10 mouse cellular contexts compared by ENCODE assay signal in genomic region chr11:119048133-119048510, GRCm38 (mm10). TPM values are rescaled to one million over a fixed set of nuclear protein-coding genes. Genes with fewer than 3 reads are reported as not detected.
DNase-seq lines count a peak whose midpoint lies in the region; ATAC-seq lines count a peak whose summit lies in the region.
"Had no signal": no experiment of that assay in that cellular context is flagged by ENCODE, and none has a peak within 500 bp of the region (broad histone marks: within the 10 kb centered on the region; RNA-seq: fewer than 3 reads in every experiment).

No protein-coding gene starts in this region.

- WGBS in hindbrain, embryonic 10.5 days = under 1% methylated on average over 13 of the region's 13 CpGs
- under 1% methylated on average over 13 of the region's 13 CpGs for WGBS in hindbrain, embryonic 11.5 days
- WGBS in forebrain, embryonic 15.5 days = under 1% methylated on average over 13 of the region's 13 CpGs

- ATAC-seq in hindbrain, embryonic 11.5 days (ENCODE audit: low FRiP score) = no peak
- ATAC-seq in forebrain, embryonic 15.5 days (replicated peaks) = no peak
- 0 out of 2 replicates have a peak, but pooled peaks have one; percentile 23 for ATAC-seq in megakaryocyte-erythroid progenitor cell, adult 5-6 weeks (replicated peaks; ENCODE audit: low FRiP score, low TSS enrichment, poor library complexity, severe bottlenecking)

- no peak overlapping the region for H3K9ac ChIP-seq in hindbrain, embryonic 11.5 days (ENCODE audit: low read depth, low read length)
- no peak overlapping the region for H3K9ac ChIP-seq in forebrain, embryonic 15.5 days (replicated peaks)

- DNase-seq in hindbrain, embryonic 10.5 days (ENCODE audit: low spot score) = peak; percentile 41
- no peak for DNase-seq in hindbrain, embryonic 11.5 days (ENCODE audit: low spot score)
- DNase-seq in ES-CJ7 (ENCODE audit: low read depth, low spot score) = peak; percentile 74
- no peak for DNase-seq in left cerebral cortex, adult 8-10 months (ENCODE audit: low spot score in 2 of 2)
- DNase-seq in gastrocnemius, adult 8-10 months (ENCODE audit: low spot score in 2 of 2) = no peak
- DNase-seq in layer of hippocampus, adult 11-12 months (ENCODE audit: low spot score) = no peak
- DNase-seq: lung, postnatal 4 days; thymus, postnatal 14 days had no signal

- no peak overlapping the region for H3K27ac ChIP-seq in hindbrain, embryonic 10.5 days
- H3K27ac ChIP-seq in hindbrain, embryonic 11.5 days (ENCODE audit: low read depth, low read length) = no peak overlapping the region
- H3K27ac ChIP-seq in forebrain, embryonic 15.5 days (replicated peaks) = no peak overlapping the region

- no peaks in the 10 kb centered on the region for H3K36me3 ChIP-seq in hindbrain, embryonic 10.5 days
- no peaks in the 10 kb centered on the region for H3K36me3 ChIP-seq in hindbrain, embryonic 11.5 days (ENCODE audit: control insufficient read depth, insufficient read depth, low read length)
- no peaks in the 10 kb centered on the region for H3K36me3 ChIP-seq in forebrain, embryonic 15.5 days

- peaks cover 61% of the 10 kb centered on the region for H3K4me1 ChIP-seq in hindbrain, embryonic 10.5 days (replicated peaks)
- H3K4me1 ChIP-seq in hindbrain, embryonic 11.5 days (replicated peaks; ENCODE audit: control insufficient read depth, insufficient read depth, low read length) = peaks cover 18% of the 10 kb centered on the region
- H3K4me1 ChIP-seq in forebrain, embryonic 15.5 days = peaks cover 50% of the 10 kb centered on the region

- H3K9me3 ChIP-seq in hindbrain, embryonic 10.5 days = no peaks in the 10 kb centered on the region
- no peaks in the 10 kb centered on the region for H3K9me3 ChIP-seq in hindbrain, embryonic 11.5 days (ENCODE audit: control insufficient read depth, low read length)
- H3K9me3 ChIP-seq in forebrain, embryonic 15.5 days = no peaks in the 10 kb centered on the region

- H3K27me3 ChIP-seq in hindbrain, embryonic 10.5 days (ENCODE audit: insufficient read depth, poor library complexity, severe bottlenecking) = peaks cover 100% of the 10 kb centered on the region
- peaks cover 96% of the 10 kb centered on the region for H3K27me3 ChIP-seq in hindbrain, embryonic 11.5 days (ENCODE audit: control insufficient read depth, insufficient read depth, low read length)
- peaks cover 94% of the 10 kb centered on the region for H3K27me3 ChIP-seq in forebrain, embryonic 15.5 days

- peak overlapping the region; percentile 51 for H3K4me3 ChIP-seq in hindbrain, embryonic 10.5 days
- H3K4me3 ChIP-seq in hindbrain, embryonic 11.5 days (ENCODE audit: low read depth, low read length) = no peak overlapping the region
- H3K4me3 ChIP-seq in forebrain, embryonic 15.5 days = peak overlapping the region; percentile 3; the same call in 1 of the 2 replicates

- H3K4me2 ChIP-seq in hindbrain, embryonic 11.5 days (replicated peaks; ENCODE audit: low read depth, low read length) = no peak overlapping the region
- H3K4me2 ChIP-seq in forebrain, embryonic 15.5 days (replicated peaks) = peak overlapping the region; percentile 11; the same call in 1 of the 2 replicates

RNA-seq across cellular contexts. Expression of gene Cbx8, which starts 7.4 kb away (rescaled TPM):
- 11.2 and 13.0 TPM in 2 replicates for polyA plus RNA-seq in hindbrain, embryonic 10.5 days (2016; fragmentation: Nextera tagmentation; extraction: Ambion mirVana)
- 9.1 and 9.3 TPM in 2 replicates for polyA plus RNA-seq in hindbrain, embryonic 11.5 days (2014; fragmentation: Nextera tagmentation; extraction: Ambion mirVana)
- polyA plus RNA-seq in forebrain, embryonic 15.5 days (2015; fragmentation: Nextera tagmentation; extraction: Ambion mirVana) = 13.8 and 14.1 TPM in 2 replicates
- total RNA-seq in megakaryocyte-erythroid progenitor cell, adult 5-6 weeks (2014; fragmentation: Nextera tagmentation) = 1.3 and 2.2 TPM in 2 replicates
- 0.70 and 1.2 TPM in 2 replicates for total RNA-seq in megakaryocyte-erythroid progenitor cell, adult 5-6 weeks (2017)
- total RNA-seq in left cerebral cortex, adult 8-10 months (2022) = 10 to 100 TPM in 2 of 4 experiments, 1 to 10 TPM in 2; 7.1 to 16.7 (median 11.1) TPM
- total RNA-seq in gastrocnemius, adult 8-10 months (2022) = 1 to 10 TPM; 1.1 to 3.3 (median 2.5) TPM

RNA-seq across cellular contexts. Expression of gene Cbx2, which starts 25.4 kb away (rescaled TPM):
- 86.6 and 112 TPM in 2 replicates for polyA plus RNA-seq in hindbrain, embryonic 10.5 days (2016; fragmentation: Nextera tagmentation; extraction: Ambion mirVana)
- polyA plus RNA-seq in hindbrain, embryonic 11.5 days (2014; fragmentation: Nextera tagmentation; extraction: Ambion mirVana) = 44.4 and 54.5 TPM in 2 replicates
- 30.4 and 31.8 TPM in 2 replicates for polyA plus RNA-seq in forebrain, embryonic 15.5 days (2015; fragmentation: Nextera tagmentation; extraction: Ambion mirVana)
- total RNA-seq in megakaryocyte-erythroid progenitor cell, adult 5-6 weeks (2014; fragmentation: Nextera tagmentation) = 9.7 and 10.4 TPM in 2 replicates
- 6.2 and 6.4 TPM in 2 replicates for total RNA-seq in megakaryocyte-erythroid progenitor cell, adult 5-6 weeks (2017)
- 1 to 10 TPM; 2.2 to 3.3 (median 2.6) TPM for total RNA-seq in left cerebral cortex, adult 8-10 months (2022)
- total RNA-seq in gastrocnemius, adult 8-10 months (2022) = 1 to 10 TPM in 1 of 4 experiments, under 1 TPM in 3; 0.29 to 1.1 (median 0.68) TPM

RNA-seq across cellular contexts. Expression of gene Cbx4, which starts 37.9 kb away (rescaled TPM):
- 4.4 and 8.2 TPM in 2 replicates for polyA plus RNA-seq in hindbrain, embryonic 10.5 days (2016; fragmentation: Nextera tagmentation; extraction: Ambion mirVana)
- 5.4 and 7.1 TPM in 2 replicates for polyA plus RNA-seq in hindbrain, embryonic 11.5 days (2014; fragmentation: Nextera tagmentation; extraction: Ambion mirVana)
- polyA plus RNA-seq in forebrain, embryonic 15.5 days (2015; fragmentation: Nextera tagmentation; extraction: Ambion mirVana) = 15.5 and 16.5 TPM in 2 replicates
- 5.2 and 5.4 TPM in 2 replicates for total RNA-seq in megakaryocyte-erythroid progenitor cell, adult 5-6 weeks (2014; fragmentation: Nextera tagmentation)
- 3.9 and 11.6 TPM in 2 replicates for total RNA-seq in megakaryocyte-erythroid progenitor cell, adult 5-6 weeks (2017)
- 10 to 100 TPM; 48.9 to 54.2 (median 50.0) TPM for total RNA-seq in left cerebral cortex, adult 8-10 months (2022)
- 1 to 10 TPM; 2.1 to 3.0 (median 2.2) TPM for total RNA-seq in gastrocnemius, adult 8-10 months (2022)

Comparison
In these comparisons a context has a peak if more than half of its experiments do, and no peak if none do; other contexts are left out.
1. DNase-seq: peak in hindbrain, embryonic 10.5 days (single experiment) and ES-CJ7 (single experiment); none in hindbrain, embryonic 11.5 days (single experiment), left cerebral cortex, adult 8-10 months (0 of 2), gastrocnemius, adult 8-10 months (0 of 2) and layer of hippocampus, adult 11-12 months (single experiment).